Mouse (Mus musculus) cerebellum, adult 2 months (tissue): ENCODE results near the gene Fam163b. TPM values are rescaled to one million over a fixed set of nuclear protein-coding genes. Genes with fewer than 3 reads are reported as not detected.

Source experiments
- DNase-seq, 2 experiments: peaks; one replicate each; pipeline ENCODE4 v3.0.0; 2021
- H3K27ac ChIP-seq: fragments of 200-500 bp; 2 replicates; pipeline ENCODE4 v1.5.1; 2012; ENCODE audit warnings: low read length, control low read depth, inconsistent platforms; ENCODE audit not compliant: insufficient read depth
- H3K27me3 ChIP-seq: fragments of 200-500 bp; 2 replicates; pipeline ENCODE4 v1.6.1; 2012; ENCODE audit warnings: inconsistent platforms, mild to moderate bottlenecking, low read length, moderate library complexity; ENCODE audit not compliant: control insufficient read depth, insufficient read depth
- H3K4me1 ChIP-seq: fragments of 200-500 bp; 2 replicates; pipeline ENCODE4 v1.6.1; 2011; ENCODE audit warnings: low read length; ENCODE audit not compliant: control insufficient read depth, insufficient read depth
- H3K4me3 ChIP-seq: fragments of 200-500 bp; replicated peaks from 2 replicates; pipeline ENCODE3; 2011; ENCODE audit warnings: mild to moderate bottlenecking, low read depth, low read length, control low read depth; ENCODE audit not compliant: insufficient read depth
- CTCF ChIP-seq: fragments of 200-500 bp; IDR thresholded peaks from 2 replicates; pipeline ENCODE4 v1.5.1; 2011; ENCODE audit warnings: low read depth, mild to moderate bottlenecking, control low read depth, low read length, moderate library complexity, borderline replicate concordance; ENCODE audit not compliant: insufficient read depth
- POLR2A ChIP-seq: fragments of 200-500 bp; IDR thresholded peaks from 2 replicates; pipeline ENCODE4 v1.6.1; 2011; ENCODE audit warnings: low read length, control low read depth, borderline replicate concordance; ENCODE audit not compliant: insufficient read depth
- WGBS: fragments of 180-500 bp; shearing (Covaris S2); methylation state at CpG from one replicate; pipeline ENCODE4 v1.1.7; 2018; 5-methylcytosine and 5-hydroxymethylcytosine counted together
- polyA plus RNA-seq: library from polyadenylated mRNA; depleted of rRNA; stranded (reverse); fragments of >200 nt; gene quantifications from 2 replicates; pipeline ENCODE4 v1.2.3, GENCODE M21; 2012; rRNA removed

The Fam163b gene
- polyA plus RNA-seq, 1 experiment: 24.3 TPM

DNA sequence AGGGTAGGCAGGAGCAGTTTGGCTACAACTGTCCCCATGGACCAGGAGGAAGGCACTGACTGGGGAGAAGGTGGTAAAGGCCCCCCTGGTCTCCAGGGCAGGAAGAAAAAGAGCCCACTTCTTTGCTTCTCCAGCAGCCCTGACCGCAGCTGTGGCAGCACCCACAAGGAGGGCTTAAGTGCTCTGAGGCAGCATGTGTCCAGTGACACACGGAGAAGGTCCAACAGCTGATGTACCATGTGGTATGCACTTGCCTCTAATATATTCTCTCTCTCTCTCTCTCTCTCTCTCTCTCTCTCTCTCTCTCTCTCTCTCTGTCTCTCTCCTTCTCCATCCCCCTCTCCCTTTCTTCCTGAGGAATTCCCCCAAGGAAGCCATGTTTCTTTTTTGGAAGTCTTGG, 70.3 kb downstream of the Fam163b start, which contains the start of gene Mymk:
Mymk (minus strand) TSS at position 202 of the 400 bp plus-strand sequence.
- no peak for TF ChIP-seq POLR2A
- TF ChIP-seq CTCF: no peak
- Histone ChIP-seq H3K4me1 (no peaks in the 10 kb centered on the region), H3K4me3 (no peak within 1 kb of the TSS), H3K27ac (no peak within 1 kb of the TSS), H3K27me3 (no peaks in the 10 kb centered on the region)
- no peak for DNase-seq
- WGBS: 69% methylated on average over 2 of the region's 2 CpGs

DNA sequence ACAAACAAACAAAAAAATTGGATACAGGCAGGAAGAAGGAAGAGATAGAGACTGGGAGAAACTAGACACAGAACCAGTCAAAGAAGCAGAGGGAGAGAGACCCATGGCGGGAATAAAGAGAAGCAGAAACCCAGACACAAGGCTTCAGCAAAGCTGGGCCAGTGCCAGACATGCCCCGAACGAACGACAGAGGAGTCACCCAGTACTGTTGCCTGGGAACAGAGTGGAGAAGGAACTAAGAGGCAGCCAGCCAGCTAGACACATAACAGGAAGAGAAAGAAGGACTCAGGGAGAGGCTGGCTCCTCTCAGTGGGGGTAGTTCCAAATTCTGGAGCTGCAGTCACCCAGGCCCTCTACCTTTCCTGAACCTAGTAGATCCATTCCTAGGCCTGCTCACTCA, 71.2 kb downstream of the Fam163b start:
- Histone ChIP-seq H3K4me3 (no peak overlapping the region), H3K27ac (no peak overlapping the region), H3K27me3 (no peaks in the 10 kb centered on the region), H3K4me1 (no peaks in the 10 kb centered on the region)
- TF ChIP-seq CTCF (no peak), POLR2A (no peak)
- WGBS: 22% methylated on average over 4 of the region's 4 CpGs
- DNase-seq: peak; percentile 17 to 45

DNA sequence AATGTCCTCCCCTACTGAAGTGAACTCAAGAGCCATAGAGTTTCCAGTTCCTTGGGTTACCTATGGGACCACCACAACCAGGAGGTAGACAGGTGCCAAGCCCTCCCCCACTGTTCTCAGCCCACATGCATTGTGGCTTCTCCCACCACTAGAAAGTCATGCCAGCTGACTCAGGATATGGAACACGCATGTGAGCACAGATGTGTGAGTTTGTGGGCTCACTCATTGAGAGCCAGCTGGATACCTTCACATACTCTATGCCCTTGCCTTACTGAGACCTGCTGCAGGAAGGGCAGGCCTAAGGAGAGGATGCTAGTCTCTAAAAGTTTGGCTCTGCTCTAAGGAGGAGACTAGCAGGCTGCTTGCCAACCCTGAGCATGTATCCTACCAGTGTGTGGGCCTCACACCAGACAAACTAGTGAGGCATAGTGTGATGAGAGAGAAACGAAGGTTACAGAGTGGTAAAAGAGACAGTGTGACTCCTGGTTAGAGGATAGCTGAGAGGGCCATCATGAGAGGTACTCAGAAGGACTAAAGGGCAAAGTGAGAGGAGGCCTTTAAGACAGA, 72.0 kb downstream of the Fam163b start:
- H3K4me3 ChIP-seq: no peak overlapping the region
- H3K4me1 ChIP-seq: no peaks in the 10 kb centered on the region
- WGBS: 50% methylated on average over 2 of the region's 2 CpGs
- no peaks in the 10 kb centered on the region for H3K27me3 ChIP-seq
- TF ChIP-seq CTCF: no peak
- no peak for TF ChIP-seq POLR2A
- no peak for DNase-seq
- H3K27ac ChIP-seq: no peak overlapping the region

GRCm38 (mm10) chr2:27069646-27070045, 72.6 kb downstream of the Fam163b start:
- Histone ChIP-seq H3K4me3 (no peak overlapping the region), H3K4me1 (no peaks in the 10 kb centered on the region), H3K27ac (no peak overlapping the region), H3K27me3 (no peaks in the 10 kb centered on the region)
- TF ChIP-seq POLR2A: no peak
- no peak for TF ChIP-seq CTCF
- DNase-seq: no peak
- WGBS: 42% methylated on average over 3 of the region's 3 CpGs

DNA sequence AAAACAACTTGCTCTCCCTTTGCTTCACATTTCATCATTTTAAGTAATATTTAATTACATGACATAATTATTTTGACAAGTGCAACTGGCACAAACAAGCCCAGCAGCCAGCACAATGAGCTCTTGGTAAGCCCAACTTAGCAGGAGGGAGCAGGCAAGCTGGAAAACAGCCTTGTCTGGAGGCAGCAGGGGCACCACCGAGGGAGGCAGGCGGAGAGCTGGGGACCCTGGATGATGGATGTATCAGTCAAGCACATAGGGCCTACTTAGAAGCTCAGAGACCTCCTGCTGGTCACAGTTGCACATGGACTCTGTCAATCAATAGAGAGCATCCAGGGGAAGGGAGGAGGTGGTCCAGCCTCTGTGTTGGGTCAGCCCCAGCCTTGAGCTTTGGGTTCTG, 74.3 kb downstream of the Fam163b start:
- TF ChIP-seq POLR2A (no peak), CTCF (no peak)
- no peak for DNase-seq
- no peaks in the 10 kb centered on the region for H3K27me3 ChIP-seq
- 29% methylated on average over 2 of the region's 2 CpGs for WGBS
- no peaks in the 10 kb centered on the region for H3K4me1 ChIP-seq
- H3K27ac ChIP-seq: no peak overlapping the region
- H3K4me3 ChIP-seq: no peak overlapping the region

DNA sequence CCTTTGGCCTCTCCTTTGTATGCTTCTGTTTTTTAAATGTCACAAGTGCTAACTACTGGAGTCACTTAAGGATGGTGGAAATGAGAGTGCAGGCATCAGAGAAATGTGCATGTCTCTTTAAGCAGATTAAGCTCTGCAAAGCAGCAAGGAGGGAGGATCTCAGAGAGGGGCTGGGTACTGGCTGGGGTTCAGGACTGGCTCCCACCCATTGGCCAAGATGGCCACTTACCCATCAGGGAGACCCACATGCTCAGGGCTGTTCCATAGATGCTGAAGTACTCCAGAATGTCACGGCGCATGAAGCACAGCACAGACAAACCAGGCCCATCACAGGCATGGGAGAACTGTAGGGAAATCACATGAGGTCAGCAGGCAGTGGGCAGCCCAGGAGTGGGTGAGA, 75.2 kb downstream of the Fam163b start:
- H3K27me3 ChIP-seq: no peaks in the 10 kb centered on the region
- 56% methylated on average over 2 of the region's 2 CpGs for WGBS
- no peak for TF ChIP-seq POLR2A
- TF ChIP-seq CTCF: no peak
- H3K4me3 ChIP-seq: no peak overlapping the region
- no peak overlapping the region for H3K27ac ChIP-seq
- DNase-seq: no peak
- H3K4me1 ChIP-seq: no peaks in the 10 kb centered on the region

Other genes starting within 250 kb of the Fam163b start
- 24.0 and 25.2 TPM in 2 replicates for gene Surf6, start 239.6 kb downstream of the Fam163b start, polyA plus RNA-seq
- 56.6 and 58.1 TPM in 2 replicates for gene Med22, start 231.8 kb downstream of the Fam163b start, polyA plus RNA-seq
- gene Rpl7a, start 231.7 kb downstream of the Fam163b start, polyA plus RNA-seq: 670 and 676 TPM in 2 replicates
- 58.6 and 60.9 TPM in 2 replicates for gene Surf2, start 226.1 kb downstream of the Fam163b start, polyA plus RNA-seq
- 153 and 159 TPM in 2 replicates for gene Surf1, start 226.0 kb downstream of the Fam163b start, polyA plus RNA-seq
- 54.9 and 60.5 TPM in 2 replicates for gene Surf4, start 208.6 kb downstream of the Fam163b start, polyA plus RNA-seq
- 0.28 and 0.30 TPM in 2 replicates for gene Stkld1, start 208.4 kb downstream of the Fam163b start, polyA plus RNA-seq
- 70.3 and 72.2 TPM in 2 replicates for gene Rexo4, start 178.1 kb downstream of the Fam163b start, polyA plus RNA-seq
- gene Adamts13, start 169.1 kb downstream of the Fam163b start, polyA plus RNA-seq: 0.59 TPM in 1 of 2 replicates, not detected in the other
- gene Cacfd1, start 132.6 kb downstream of the Fam163b start, polyA plus RNA-seq: 65.8 and 66.5 TPM in 2 replicates
- gene Slc2a6, start 114.5 kb downstream of the Fam163b start, polyA plus RNA-seq: 45.4 and 49.8 TPM in 2 replicates
- gene Mymk, start 70.3 kb downstream of the Fam163b start, polyA plus RNA-seq: 0.22 and 0.43 TPM in 2 replicates
- 3.8 and 4.1 TPM in 2 replicates for gene Adamtsl2, start 63.1 kb downstream of the Fam163b start, polyA plus RNA-seq
- gene Dbh, start 22.7 kb upstream of the Fam163b start, polyA plus RNA-seq: 5.9 and 6.3 TPM in 2 replicates
- 10.5 and 11.3 TPM in 2 replicates for gene Sardh, start 105.8 kb upstream of the Fam163b start, polyA plus RNA-seq